In genomic region chr9:78358053-78358452, GRCm38 (mm10) we compare ENCODE assay signal across 8 mouse cellular contexts. TPM values are rescaled to one million over a fixed set of nuclear protein-coding genes. Genes with fewer than 3 reads are reported as not detected.
DNase-seq lines count a peak whose midpoint lies in the region; ATAC-seq and TF ChIP-seq lines count a peak whose summit lies in the region.

No protein-coding gene starts in this region.

- H3K9me3 ChIP-seq in MEL (replicated peaks; ENCODE audit: insufficient read depth, low read length): no peaks in the 10 kb centered on the region

- H3K9ac ChIP-seq in MEL (ENCODE audit: control insufficient read depth, low read depth, low read length, poor library complexity, severe bottlenecking): no peak overlapping the region

- DNase-seq in MEL (ENCODE audit: low read depth, low spot score): peak; percentile 72
- peak; percentile 73 for DNase-seq in brain, adult 2 months (ENCODE audit: low read depth, low spot score)
- DNase-seq in heart, postnatal 4 days: peak; percentile 77
- DNase-seq in layer of hippocampus, adult 9-11 months: peak; percentile 14
- peak; percentile 83 for DNase-seq in lung, postnatal 36 days
- DNase-seq in right cerebral cortex, postnatal 4 days: peak; percentile 64

- TF ChIP-seq POLR2A in MEL (IDR thresholded peaks at IDR 0.05; ENCODE audit: control insufficient read depth in 1 of 2, insufficient read depth in 1 of 2, low read depth in 1 of 2, low read length in 2 of 2, poor library complexity in 1 of 2): no peak
- no peak for TF ChIP-seq POLR2A in embryonic fibroblast, embryonic 13.5 days (IDR thresholded peaks at IDR 0.05; ENCODE audit: low read depth, low read length)

- TF ChIP-seq EP300 in MEL (IDR thresholded peaks at IDR 0.05; ENCODE audit: low read depth in 1 of 2, low read length in 2 of 2): no peak

- H3K4me3 ChIP-seq in MEL (ENCODE audit: control insufficient read depth in 1 of 2, insufficient read depth in 1 of 2, low read depth in 2 of 2, low read length in 2 of 2): no peak overlapping the region
- no peak overlapping the region for H3K4me3 ChIP-seq in embryonic fibroblast, embryonic 13.5 days (ENCODE audit: insufficient read depth, low read length)

- no peaks in the 10 kb centered on the region for H3K79me2 ChIP-seq in MEL (ENCODE audit: control insufficient read depth, insufficient read depth, low read length, poor library complexity)

- TF ChIP-seq CTCF in MEL (IDR thresholded peaks at IDR 0.05 in 2 of 3, conservative IDR thresholded peaks at IDR 0.05 in 1 of 3; ENCODE audit: control insufficient read depth in 1 of 3, insufficient read depth in 1 of 3, low read depth in 2 of 3, low read length in 3 of 3, poor library complexity in 1 of 3, severe bottlenecking in 1 of 3): peak; percentile 83 to 86 (median 84)
- TF ChIP-seq CTCF in embryonic fibroblast, embryonic 13.5 days (IDR thresholded peaks at IDR 0.05; ENCODE audit: borderline replicate concordance, insufficient read depth, low read length): peak; percentile 57; the same call in 1 of the 2 replicates

- no peaks in the 10 kb centered on the region for H3K4me1 ChIP-seq in MEL (ENCODE audit: control insufficient read depth in 1 of 2, insufficient read depth in 2 of 2, low read length in 2 of 2)
- no peaks in the 10 kb centered on the region for H3K4me1 ChIP-seq in embryonic fibroblast, embryonic 13.5 days (ENCODE audit: control insufficient read depth, insufficient read depth, low read length)

- H3K36me3 ChIP-seq in MEL (ENCODE audit: control insufficient read depth in 1 of 2, insufficient read depth in 2 of 2, low read length in 2 of 2): no peaks in the 10 kb centered on the region

- ATAC-seq in activated CD4-positive, CD25-positive, alpha-beta regulatory T cell, adult 4 months: no peak

- H3K27ac ChIP-seq in MEL (ENCODE audit: control insufficient read depth, low read depth, low read length): no peak overlapping the region
- H3K27ac ChIP-seq in embryonic fibroblast, embryonic 13.5 days (ENCODE audit: insufficient read depth, low read length): no peak overlapping the region

- peaks cover 0 to 4% of the 10 kb centered on the region in 2 experiments; a peak in 2 of 4 replicates for H3K27me3 ChIP-seq in MEL (ENCODE audit: control insufficient read depth in 1 of 2, insufficient read depth in 2 of 2, low read length in 2 of 2)

- TF ChIP-seq RAD21 in MEL (IDR thresholded peaks at IDR 0.05; ENCODE audit: low read depth, low read length): peak; percentile 67

TF ChIP-seq in MEL, 35 proteins besides CTCF, POLR2A, EP300 and RAD21:
- TF ChIP-seq ZMIZ1 (IDR thresholded peaks at IDR 0.05; ENCODE audit: low read depth, low read length): no peak
- TF ChIP-seq GATA1 (IDR thresholded peaks at IDR 0.05; ENCODE audit: low read depth, low read length): no peak
- TF ChIP-seq TAL1 (IDR thresholded peaks at IDR 0.05; ENCODE audit: low read length): no peak
- no peak for TF ChIP-seq E2F4 (IDR thresholded peaks at IDR 0.05; ENCODE audit: borderline replicate concordance, low read depth, low read length)
- TF ChIP-seq POLR2AphosphoS2 (IDR thresholded peaks at IDR 0.05; ENCODE audit: low read length): no peak
- TF ChIP-seq ZKSCAN1 (IDR thresholded peaks at IDR 0.05; ENCODE audit: low read depth, low read length): no peak
- TF ChIP-seq NELFE (IDR thresholded peaks at IDR 0.05; ENCODE audit: low read depth, low read length): no peak
- no peak for TF ChIP-seq SIN3A (IDR thresholded peaks at IDR 0.05; ENCODE audit: low read length)
- TF ChIP-seq ZC3H11A (IDR thresholded peaks at IDR 0.05; ENCODE audit: low read depth, low read length): peak; percentile 30; the same call in 1 of the 2 replicates
- TF ChIP-seq UBTF (IDR thresholded peaks at IDR 0.05; ENCODE audit: borderline replicate concordance, insufficient read depth, low read depth, low read length): no peak
- no peak for TF ChIP-seq RCOR1 (IDR thresholded peaks at IDR 0.05; ENCODE audit: low read depth, low read length)
- TF ChIP-seq BHLHE40 (IDR thresholded peaks at IDR 0.05; ENCODE audit: borderline replicate concordance, low read depth, low read length): no peak
- TF ChIP-seq MYB (IDR thresholded peaks at IDR 0.05; ENCODE audit: low read depth, low read length): no peak
- peak; percentile 65 for TF ChIP-seq SMC3 (IDR thresholded peaks at IDR 0.05; ENCODE audit: low read depth, low read length)
- no peak for TF ChIP-seq HCFC1 (IDR thresholded peaks at IDR 0.05; ENCODE audit: low read depth, low read length)
- no peak for TF ChIP-seq KAT2A (conservative IDR thresholded peaks at IDR 0.05; ENCODE audit: low read depth, low read length)
- TF ChIP-seq POLR2AphosphoS5 (IDR thresholded peaks at IDR 0.05; ENCODE audit: borderline replicate concordance, low read depth, low read length): no peak
- no peak for TF ChIP-seq CHD1 (IDR thresholded peaks at IDR 0.05; ENCODE audit: low read depth, low read length)

RNA-seq across cellular contexts. Expression of gene Gsta2, which starts 2.5 kb away (rescaled TPM):
- total RNA-seq in MEL (2012; rRNA removed): not detected in 2 replicates
- not detected for polyA plus RNA-seq in MEL (2012; ENCODE audit: insufficient read depth in 1 of 2, insufficient read length in 2 of 2, low read depth in 1 of 2, low replicate concordance in 2 of 2, missing spikeins in 1 of 2)
- not detected in 2 replicates for polyA plus RNA-seq in embryonic fibroblast, embryonic 13.5 days (2011; ENCODE audit: insufficient read length, low read depth, missing spikeins)
- not detected for total RNA-seq in heart, postnatal 4 days (2021)
- not detected for polyA plus RNA-seq in activated CD4-positive, CD25-positive, alpha-beta regulatory T cell, adult 4 months (2017; shearing (Covaris generic))

RNA-seq across cellular contexts. Expression of gene Dppa5a, which starts 9.9 kb away (rescaled TPM):
- not detected in 2 replicates for total RNA-seq in MEL (2012; rRNA removed)
- under 1 TPM in 1 of 2 experiments, not detected in 1; 0.19 TPM for polyA plus RNA-seq in MEL (2012; ENCODE audit: insufficient read depth in 1 of 2, insufficient read length in 2 of 2, low read depth in 1 of 2, low replicate concordance in 2 of 2, missing spikeins in 1 of 2)
- polyA plus RNA-seq in embryonic fibroblast, embryonic 13.5 days (2011; ENCODE audit: insufficient read length, low read depth, missing spikeins): not detected in 2 replicates
- total RNA-seq in heart, postnatal 4 days (2021): not detected
- not detected for polyA plus RNA-seq in activated CD4-positive, CD25-positive, alpha-beta regulatory T cell, adult 4 months (2017; shearing (Covaris generic))

RNA-seq across cellular contexts. Expression of gene Ooep, which starts 20.5 kb away (rescaled TPM):
- total RNA-seq in MEL (2012; rRNA removed): not detected in 2 replicates
- not detected for polyA plus RNA-seq in MEL (2012; ENCODE audit: insufficient read depth in 1 of 2, insufficient read length in 2 of 2, low read depth in 1 of 2, low replicate concordance in 2 of 2, missing spikeins in 1 of 2)
- 0.47 TPM in 1 of 2 replicates, not detected in the other for polyA plus RNA-seq in embryonic fibroblast, embryonic 13.5 days (2011; ENCODE audit: insufficient read length, low read depth, missing spikeins)
- total RNA-seq in heart, postnatal 4 days (2021): not detected
- under 1 TPM in 1 of 2 experiments, not detected in 1; 0.16 TPM for polyA plus RNA-seq in activated CD4-positive, CD25-positive, alpha-beta regulatory T cell, adult 4 months (2017; shearing (Covaris generic))

RNA-seq across cellular contexts. Expression of gene Omt2b, which starts 30.7 kb away (rescaled TPM):
- not detected in 2 replicates for total RNA-seq in MEL (2012; rRNA removed)
- polyA plus RNA-seq in MEL (2012; ENCODE audit: insufficient read depth in 1 of 2, insufficient read length in 2 of 2, low read depth in 1 of 2, low replicate concordance in 2 of 2, missing spikeins in 1 of 2): not detected
- polyA plus RNA-seq in embryonic fibroblast, embryonic 13.5 days (2011; ENCODE audit: insufficient read length, low read depth, missing spikeins): not detected in 2 replicates
- total RNA-seq in heart, postnatal 4 days (2021): not detected
- not detected for polyA plus RNA-seq in activated CD4-positive, CD25-positive, alpha-beta regulatory T cell, adult 4 months (2017; shearing (Covaris generic))

RNA-seq across cellular contexts. Expression of gene Ddx43, which starts 37.5 kb away (rescaled TPM):
- 4.7 and 5.5 TPM in 2 replicates for total RNA-seq in MEL (2012; rRNA removed)
- polyA plus RNA-seq in MEL (2012; ENCODE audit: insufficient read depth in 1 of 2, insufficient read length in 2 of 2, low read depth in 1 of 2, low replicate concordance in 2 of 2, missing spikeins in 1 of 2): 1 to 10 TPM in 1 of 2 experiments, not detected in 1; 7.2 TPM
- 0.45 and 0.47 TPM in 2 replicates for polyA plus RNA-seq in embryonic fibroblast, embryonic 13.5 days (2011; ENCODE audit: insufficient read length, low read depth, missing spikeins)
- total RNA-seq in heart, postnatal 4 days (2021): not detected
- polyA plus RNA-seq in activated CD4-positive, CD25-positive, alpha-beta regulatory T cell, adult 4 months (2017; shearing (Covaris generic)): 1 to 10 TPM; 2.7 to 3.1 TPM

Comparison
In these comparisons a context has a peak if more than half of its experiments do, and no peak if none do; other contexts are left out.
1. DNase-seq: peak in every context shown above with its lines; median percentile 83 in lung, postnatal 36 days; 77 in heart, postnatal 4 days; 73 in brain, adult 2 months; 72 in MEL; 64 in right cerebral cortex, postnatal 4 days; 14 in layer of hippocampus, adult 9-11 months.